Mouse (Mus musculus): Measurements from ENCODE around the gene Srarp. TPM values are rescaled to one million over a fixed set of nuclear protein-coding genes. Genes with fewer than 3 reads are reported as not detected.

Srarp gene
- polyA plus RNA-seq, 1 experiment from 2014 or later = not detected

GRCm38 (mm10) chr4:141425484-141426479 is 10.1 kb downstream of the Srarp start:
- Histone ChIP-seq H3K9me3 (ENCODE audit: control insufficient read depth, low read length) (no peaks in the 10 kb centered on the region), H3K36me3 (ENCODE audit: control insufficient read depth, insufficient read depth, low read length) (no peaks in the 10 kb centered on the region), H3K4me2 (ENCODE audit: low read length) (peak overlapping the region; percentile 58), H3K27ac (ENCODE audit: low read depth) (peak overlapping the region; percentile 12; the same call in 1 of the 2 replicates), H3K4me1 (replicated peaks; ENCODE audit: control insufficient read depth, insufficient read depth, low read length) (peaks cover 18% of the 10 kb centered on the region), H3K4me3 (ENCODE audit: low read depth, low read length) (peak overlapping the region; percentile 37), H3K9ac (ENCODE audit: low read length) (peak overlapping the region; percentile 29), H3K27me3 (replicated peaks; ENCODE audit: control insufficient read depth, insufficient read depth, low read length) (no peaks in the 10 kb centered on the region)
- DNase-seq (ENCODE audit: low spot score) (peak; percentile 74), ATAC-seq (replicated peaks; ENCODE audit: low FRiP score, low TSS enrichment, low read depth) (peak; percentile 75)
- 4% methylated on average over 36 of the region's 36 CpGs for WGBS

GRCm38 (mm10) chr4:141423691-141424431 is 12.0 kb downstream of the Srarp start:
- no peaks in the 10 kb centered on the region for H3K36me3 ChIP-seq (ENCODE audit: control insufficient read depth, insufficient read depth, low read length)
- no peaks in the 10 kb centered on the region for H3K27me3 ChIP-seq (replicated peaks; ENCODE audit: control insufficient read depth, insufficient read depth, low read length)
- no peak for DNase-seq (ENCODE audit: low spot score)
- WGBS = 86% methylated on average over 13 of the region's 13 CpGs
- no peak overlapping the region for H3K4me2 ChIP-seq (ENCODE audit: low read length)
- ATAC-seq (replicated peaks; ENCODE audit: low FRiP score, low TSS enrichment, low read depth) = no peak
- H3K4me3 ChIP-seq (ENCODE audit: low read depth, low read length) = no peak overlapping the region
- H3K27ac ChIP-seq (ENCODE audit: low read depth) = no peak overlapping the region
- no peak overlapping the region for H3K9ac ChIP-seq (ENCODE audit: low read length)
- no peaks in the 10 kb centered on the region for H3K9me3 ChIP-seq (ENCODE audit: control insufficient read depth, low read length)
- H3K4me1 ChIP-seq (replicated peaks; ENCODE audit: control insufficient read depth, insufficient read depth, low read length) = peaks cover 21% of the 10 kb centered on the region

- Histone ChIP-seq H3K27ac (ENCODE audit: low read depth) (no peak overlapping the region), H3K27me3 (replicated peaks; ENCODE audit: control insufficient read depth, insufficient read depth, low read length) (no peaks in the 10 kb centered on the region), H3K9me3 (ENCODE audit: control insufficient read depth, low read length) (no peaks in the 10 kb centered on the region), H3K4me2 (ENCODE audit: low read length) (no peak overlapping the region), H3K9ac (ENCODE audit: low read length) (no peak overlapping the region), H3K36me3 (ENCODE audit: control insufficient read depth, insufficient read depth, low read length) (no peaks in the 10 kb centered on the region), H3K4me1 (replicated peaks; ENCODE audit: control insufficient read depth, insufficient read depth, low read length) (peaks cover 21% of the 10 kb centered on the region), H3K4me3 (ENCODE audit: low read depth, low read length) (no peak overlapping the region)
- DNase-seq (ENCODE audit: low spot score) (no peak), ATAC-seq (replicated peaks; ENCODE audit: low FRiP score, low TSS enrichment, low read depth) (no peak)
- WGBS = 83% methylated on average over 5 of the region's 5 CpGs
These were observed 12.6 kb downstream of the Srarp start for GRCm38 (mm10) chr4:141423288-141423687.

GRCm38 (mm10) chr4:141422841-141423240 is 13.1 kb downstream of the Srarp start:
- Histone ChIP-seq H3K4me1 (replicated peaks; ENCODE audit: control insufficient read depth, insufficient read depth, low read length) (peaks cover 21% of the 10 kb centered on the region), H3K36me3 (ENCODE audit: control insufficient read depth, insufficient read depth, low read length) (no peaks in the 10 kb centered on the region), H3K4me2 (ENCODE audit: low read length) (no peak overlapping the region; the same call in 1 of the 2 replicates), H3K9ac (ENCODE audit: low read length) (no peak overlapping the region), H3K27ac (ENCODE audit: low read depth) (no peak overlapping the region), H3K9me3 (ENCODE audit: control insufficient read depth, low read length) (no peaks in the 10 kb centered on the region), H3K4me3 (ENCODE audit: low read depth, low read length) (no peak overlapping the region), H3K27me3 (replicated peaks; ENCODE audit: control insufficient read depth, insufficient read depth, low read length) (no peaks in the 10 kb centered on the region)
- ATAC-seq (replicated peaks; ENCODE audit: low FRiP score, low TSS enrichment, low read depth) (no peak), DNase-seq (ENCODE audit: low spot score) (no peak)
- WGBS = 81% methylated on average over 5 of the region's 5 CpGs

GRCm38 (mm10) chr4:141421423-141421822 is 14.5 kb downstream of the Srarp start:
- peak overlapping the region; percentile 17 for H3K9ac ChIP-seq (ENCODE audit: low read length)
- H3K27ac ChIP-seq (ENCODE audit: low read depth) = peak overlapping the region; percentile 48
- H3K36me3 ChIP-seq (ENCODE audit: control insufficient read depth, insufficient read depth, low read length) = no peaks in the 10 kb centered on the region
- peaks cover 21% of the 10 kb centered on the region for H3K4me1 ChIP-seq (replicated peaks; ENCODE audit: control insufficient read depth, insufficient read depth, low read length)
- H3K9me3 ChIP-seq (ENCODE audit: control insufficient read depth, low read length) = no peaks in the 10 kb centered on the region
- H3K4me3 ChIP-seq (ENCODE audit: low read depth, low read length) = no peak overlapping the region
- no peak for DNase-seq (ENCODE audit: low spot score)
- no peaks in the 10 kb centered on the region for H3K27me3 ChIP-seq (replicated peaks; ENCODE audit: control insufficient read depth, insufficient read depth, low read length)
- ATAC-seq (replicated peaks; ENCODE audit: low FRiP score, low TSS enrichment, low read depth) = no peak; the same call in 1 of the 2 replicates
- 38% methylated on average over 14 of the region's 14 CpGs for WGBS
- peak overlapping the region; percentile 43 for H3K4me2 ChIP-seq (ENCODE audit: low read length)

GRCm38 (mm10) chr4:141420886-141421285 is 15.0 kb downstream of the Srarp start:
- no peaks in the 10 kb centered on the region for H3K27me3 ChIP-seq (replicated peaks; ENCODE audit: control insufficient read depth, insufficient read depth, low read length)
- H3K4me1 ChIP-seq (replicated peaks; ENCODE audit: control insufficient read depth, insufficient read depth, low read length) = peaks cover 17% of the 10 kb centered on the region
- DNase-seq (ENCODE audit: low spot score) (no peak), ATAC-seq (replicated peaks; ENCODE audit: low FRiP score, low TSS enrichment, low read depth) (no peak)
- no peaks in the 10 kb centered on the region for H3K9me3 ChIP-seq (ENCODE audit: control insufficient read depth, low read length)
- H3K27ac ChIP-seq (ENCODE audit: low read depth) = peak overlapping the region; percentile 48
- no peak overlapping the region; the same call in 1 of the 2 replicates for H3K9ac ChIP-seq (ENCODE audit: low read length)
- 36% methylated on average over 9 of the region's 9 CpGs for WGBS
- H3K36me3 ChIP-seq (ENCODE audit: control insufficient read depth, insufficient read depth, low read length) = no peaks in the 10 kb centered on the region
- H3K4me2 ChIP-seq (ENCODE audit: low read length) = 0 out of 2 replicates have a peak overlapping the region, but pooled peaks have one; percentile 43
- no peak overlapping the region for H3K4me3 ChIP-seq (ENCODE audit: low read depth, low read length)

- Histone ChIP-seq H3K27me3 (replicated peaks; ENCODE audit: control insufficient read depth, insufficient read depth, low read length) (no peaks in the 10 kb centered on the region), H3K4me2 (ENCODE audit: low read length) (peak within 1 kb of the TSS; percentile 43), H3K4me1 (replicated peaks; ENCODE audit: control insufficient read depth, insufficient read depth, low read length) (peaks cover 15% of the 10 kb centered on the region), H3K9ac (ENCODE audit: low read length) (peak within 1 kb of the TSS; percentile 17), H3K27ac (ENCODE audit: low read depth) (peak within 1 kb of the TSS; percentile 48), H3K36me3 (ENCODE audit: control insufficient read depth, insufficient read depth, low read length) (no peaks in the 10 kb centered on the region), H3K9me3 (ENCODE audit: control insufficient read depth, low read length) (no peaks in the 10 kb centered on the region), H3K4me3 (ENCODE audit: low read depth, low read length) (no peak within 1 kb of the TSS)
- no peak for ATAC-seq (replicated peaks; ENCODE audit: low FRiP score, low TSS enrichment, low read depth)
- DNase-seq (ENCODE audit: low spot score) = no peak
- WGBS = 54% methylated on average over 9 of the region's 9 CpGs
These were observed 15.6 kb downstream of the Srarp start, which contains the start of gene Hspb7 for GRCm38 (mm10) chr4:141420192-141420829. Gene Hspb7 (plus strand): TSS chr4:141420779.
